Mouse (Mus musculus) thymus, adult 2 months (tissue): Measurements from ENCODE around the gene Pcdh11x. TPM values are rescaled to one million over a fixed set of nuclear protein-coding genes. Genes with fewer than 3 reads are reported as not detected.
"Not testable (repeated sequence)": the region's sequence is repeated elsewhere in the genome, so short reads cannot be mapped to it uniquely, and the experiment has no call there.

Experiments used
- DNase-seq: peaks from one replicate; pipeline ENCODE4 v3.0.0; 2021
- H3K27ac ChIP-seq: fragments of 200-500 bp; 2 replicates; pipeline ENCODE4 v1.5.1; 2012; ENCODE audit warnings: low read length, control low read depth; ENCODE audit not compliant: control insufficient read depth, insufficient read depth
- H3K27me3 ChIP-seq: fragments of 200-500 bp; 2 replicates; pipeline ENCODE4 v1.6.1; 2012; ENCODE audit warnings: mild to moderate bottlenecking, low read length, moderate library complexity, mixed read lengths; ENCODE audit not compliant: control insufficient read depth, insufficient read depth
- H3K36me3 ChIP-seq: fragments of 200-500 bp; 2 replicates; pipeline ENCODE4 v1.6.1; 2012; ENCODE audit warnings: mild to moderate bottlenecking, low read length, moderate library complexity; ENCODE audit not compliant: control insufficient read depth, insufficient read depth
- H3K4me1 ChIP-seq: fragments of 200-500 bp; replicated peaks from 2 replicates; pipeline ENCODE4 v1.6.1; 2012; ENCODE audit warnings: low read length; ENCODE audit not compliant: control insufficient read depth, insufficient read depth
- H3K4me3 ChIP-seq: fragments of 200-500 bp; 2 replicates; pipeline ENCODE4 v1.5.1; 2012; ENCODE audit warnings: mild to moderate bottlenecking, low read length, control low read depth, moderate library complexity; ENCODE audit not compliant: control insufficient read depth, insufficient read depth
- CTCF ChIP-seq: fragments of 200-500 bp; IDR thresholded peaks from 2 replicates; pipeline ENCODE4 v1.5.1; 2012; ENCODE audit warnings: mild to moderate bottlenecking, control low read depth, low read length, moderate library complexity, borderline replicate concordance; ENCODE audit not compliant: control insufficient read depth, poor library complexity, insufficient read depth; ENCODE audit errors: extremely low read depth
- POLR2A ChIP-seq: fragments of 200-500 bp; IDR thresholded peaks from 2 replicates; pipeline ENCODE4 v1.6.1; 2012; ENCODE audit warnings: mild to moderate bottlenecking, low read length, control low read depth, moderate library complexity; ENCODE audit not compliant: control insufficient read depth, poor library complexity, insufficient read depth; ENCODE audit errors: extremely low read depth
- WGBS: fragments of 180-500 bp; shearing (Covaris S2); methylation state at CpG from one replicate; pipeline ENCODE4 v1.1.7; 2018; 5-methylcytosine and 5-hydroxymethylcytosine counted together
- polyA plus RNA-seq: library from polyadenylated mRNA; depleted of rRNA; stranded (reverse); fragments of >200 nt; gene quantifications from 2 replicates; pipeline ENCODE4 v1.2.3, GENCODE M21; 2012

The Pcdh11x gene
- polyA plus RNA-seq, 1 experiment: not detected

DNA sequence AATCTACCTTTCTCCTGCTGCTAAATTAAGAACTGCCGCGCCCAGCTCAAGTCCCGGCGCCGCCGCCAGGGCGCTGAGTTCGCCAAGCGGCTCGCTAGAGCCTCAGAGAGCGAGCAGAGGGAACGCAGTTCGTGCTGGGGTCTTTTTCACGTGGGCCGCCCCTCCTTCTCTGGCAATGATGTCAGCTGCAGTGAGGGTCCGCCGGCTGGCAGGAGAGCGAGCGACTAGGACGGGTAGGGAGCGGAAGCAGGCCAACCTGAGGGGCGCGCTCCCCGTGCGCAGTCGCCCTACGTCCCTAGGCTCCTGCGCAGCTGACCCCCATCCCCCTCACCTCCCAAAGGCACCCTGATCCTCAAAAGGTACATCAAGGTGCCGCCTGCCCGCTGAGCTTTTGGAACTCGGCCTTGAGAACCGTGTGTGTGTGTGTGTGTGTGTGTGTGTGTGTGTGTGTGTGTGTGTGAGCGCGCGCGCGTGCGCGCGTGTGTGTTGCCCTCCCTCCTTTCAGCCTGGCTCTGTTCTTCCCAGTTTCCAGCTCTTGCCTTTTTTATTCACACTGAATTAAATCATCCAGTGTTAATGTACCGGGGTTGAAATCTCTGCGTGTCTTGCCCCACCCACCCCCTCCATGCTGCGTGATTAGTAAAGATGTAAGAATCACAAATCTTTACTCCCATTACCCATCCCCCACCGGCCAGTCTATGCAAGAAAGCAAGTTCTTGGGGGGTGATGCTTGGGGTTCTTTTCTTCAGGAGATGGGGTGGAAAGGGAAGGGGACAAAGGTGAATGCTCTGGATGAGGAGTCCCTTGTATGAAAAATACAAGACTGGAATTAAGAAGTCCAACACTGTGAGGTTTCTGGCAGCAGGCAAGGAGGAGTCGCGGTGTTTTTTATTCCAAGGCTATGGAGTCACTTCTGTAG, 3.0 kb downstream of the Pcdh11x start:
- DNase-seq: no peak
- Histone ChIP-seq H3K4me3 (no peak overlapping the region), H3K27ac (no peak overlapping the region), H3K4me1 (no peaks in the 10 kb centered on the region), H3K36me3 (no peaks in the 10 kb centered on the region), H3K27me3 (no peaks in the 10 kb centered on the region)
- TF ChIP-seq CTCF (no peak), POLR2A (no peak)
- 4% methylated on average over 33 of the region's 46 CpGs for WGBS

DNA sequence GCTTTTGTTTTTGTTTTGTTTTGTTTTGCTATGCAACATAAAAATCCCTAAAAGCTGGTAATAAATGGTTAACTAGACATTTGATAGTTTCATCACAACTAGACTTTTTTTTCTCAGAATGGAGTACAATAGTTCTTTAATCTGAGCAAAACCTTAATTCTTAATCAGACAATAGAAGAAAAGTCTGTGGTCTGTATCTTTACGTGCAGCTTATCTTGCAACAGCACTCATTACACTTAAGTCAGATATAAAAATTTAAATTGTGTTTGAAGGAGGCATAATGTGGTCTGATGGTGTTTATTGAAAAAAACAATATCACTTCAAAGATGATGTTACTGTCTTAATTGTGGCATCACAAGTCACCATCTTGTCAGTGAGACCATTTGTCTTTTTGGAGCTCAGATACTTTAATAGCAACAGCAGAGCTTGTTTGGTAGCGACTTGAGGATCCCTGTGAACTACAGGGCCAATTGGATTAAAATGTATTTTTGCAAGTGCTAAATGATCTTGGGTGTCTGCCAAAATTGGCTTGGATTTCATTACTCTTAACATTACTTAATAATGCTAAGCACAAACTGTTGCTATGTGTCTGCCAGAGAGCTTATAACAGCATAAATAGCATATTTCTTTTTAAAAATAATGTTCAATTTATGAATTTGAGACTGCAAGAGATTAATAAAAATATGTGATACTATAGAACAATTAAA, 11.6 kb downstream of the Pcdh11x start:
- no peak overlapping the region for H3K4me3 ChIP-seq

DNA sequence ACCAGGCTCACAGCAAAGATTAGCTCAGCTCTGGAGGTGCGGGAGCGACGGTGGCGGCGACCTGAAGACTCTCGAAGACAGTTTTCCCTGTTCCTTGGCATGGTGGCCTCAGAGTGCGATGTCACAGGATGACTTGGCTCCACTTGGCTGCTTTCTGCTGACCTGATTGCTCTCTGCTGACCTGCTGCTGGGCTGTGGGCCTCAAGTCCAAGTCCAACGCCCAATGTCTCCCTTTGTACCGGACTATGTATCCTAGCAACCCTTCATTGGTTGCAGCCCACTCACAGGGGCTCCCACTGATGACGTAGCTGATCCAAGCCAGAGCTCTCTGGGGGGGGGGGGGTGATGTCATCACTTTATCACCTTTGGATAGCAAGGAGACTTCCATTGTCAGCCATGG, 22.9 kb downstream of the Pcdh11x start, which contains the start of gene H2afb3:
Gene H2afb3 (minus strand): TSS at position 101 of the 400 bp plus-strand sequence.
- not testable (repeated sequence) for H3K4me3 ChIP-seq, H3K36me3 ChIP-seq, H3K27me3 ChIP-seq, H3K27ac ChIP-seq, DNase-seq, H3K4me1 ChIP-seq
- WGBS: 92% methylated on average over 10 of the region's 10 CpGs

More for the DNA sequence above, 11.6 kb downstream of the Pcdh11x start:
- Histone ChIP-seq H3K27ac (no peak overlapping the region), H3K27me3 (no peaks in the 10 kb centered on the region), H3K4me1 (no peaks in the 10 kb centered on the region), H3K36me3 (no peaks in the 10 kb centered on the region)
- no peak for DNase-seq
- TF ChIP-seq POLR2A (no peak), CTCF (no peak)
- WGBS: 78% methylated on average over 2 of the region's 2 CpGs

DNA sequence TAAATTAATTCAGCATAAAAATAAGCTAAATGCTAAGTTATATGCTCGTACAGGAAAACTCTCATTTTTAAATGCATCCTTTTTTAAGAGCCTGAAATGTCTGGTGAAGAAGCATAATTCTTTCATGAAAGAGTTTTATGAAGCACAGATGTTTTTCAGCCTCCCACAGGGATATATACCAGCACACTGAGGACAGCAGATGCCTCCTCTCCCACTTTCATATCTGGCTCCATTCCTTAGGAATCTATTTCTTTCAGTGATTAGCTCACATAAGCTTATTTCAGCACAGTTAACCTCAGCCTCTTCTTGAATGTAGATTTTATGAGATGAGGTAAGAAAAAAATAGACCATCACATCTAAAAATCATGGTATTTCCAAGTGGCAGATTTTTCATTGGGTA, 176.2 kb downstream of the Pcdh11x start:
- DNase-seq: no peak
- Histone ChIP-seq H3K27me3 (no peaks in the 10 kb centered on the region), H3K36me3 (no peaks in the 10 kb centered on the region), H3K4me1 (no peaks in the 10 kb centered on the region), H3K4me3 (no peak overlapping the region), H3K27ac (no peak overlapping the region)
- 75% methylated on average over 1 of the region's 1 CpGs for WGBS
- no peak for TF ChIP-seq POLR2A
- TF ChIP-seq CTCF: no peak

DNA sequence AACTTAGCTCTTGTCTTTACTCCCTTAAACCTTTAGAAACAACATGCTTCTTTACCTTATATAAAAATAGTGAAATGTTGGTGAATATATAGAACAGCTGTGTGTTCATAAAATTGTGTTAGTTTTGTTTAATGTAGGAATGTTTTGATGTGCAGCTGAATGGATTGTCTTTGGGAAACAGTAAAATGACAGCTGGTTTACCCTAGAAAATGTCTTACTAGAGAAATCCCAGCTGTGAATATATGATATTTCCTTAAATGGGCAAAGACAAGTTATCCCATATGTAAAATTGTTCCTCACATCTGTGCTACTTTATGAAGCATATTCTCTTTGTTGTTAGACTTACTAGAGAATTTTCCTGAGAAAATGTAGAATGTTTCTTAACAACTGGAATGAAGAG, 196.4 kb downstream of the Pcdh11x start:
- Histone ChIP-seq H3K4me1 (no peaks in the 10 kb centered on the region), H3K27ac (no peak overlapping the region), H3K36me3 (no peaks in the 10 kb centered on the region), H3K27me3 (no peaks in the 10 kb centered on the region), H3K4me3 (no peak overlapping the region)
- DNase-seq: no peak
- no peak for TF ChIP-seq POLR2A

DNA sequence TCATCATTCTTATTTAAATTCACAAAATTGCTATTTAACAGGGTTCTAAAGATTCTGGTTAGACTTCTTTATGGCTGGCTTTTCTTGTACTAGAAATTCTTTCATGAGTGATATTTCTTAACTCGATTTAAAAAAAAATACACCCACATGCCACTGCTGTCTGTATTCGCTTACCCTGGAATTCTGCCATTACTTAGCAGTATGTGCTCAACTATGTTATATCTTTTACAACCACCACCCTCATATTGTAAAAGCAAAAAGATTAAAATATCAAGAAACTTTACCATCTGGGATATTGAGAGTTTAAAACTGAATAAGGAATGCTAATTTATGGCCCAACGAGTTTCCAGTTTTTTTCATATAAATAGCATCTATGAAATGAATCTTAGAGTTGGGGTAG, 234.9 kb downstream of the Pcdh11x start:
- WGBS: 95% methylated on average over 3 of the region's 3 CpGs
- Histone ChIP-seq H3K27ac (no peak overlapping the region), H3K27me3 (no peaks in the 10 kb centered on the region), H3K4me1 (no peaks in the 10 kb centered on the region), H3K36me3 (no peaks in the 10 kb centered on the region), H3K4me3 (no peak overlapping the region)
- no peak for DNase-seq
- TF ChIP-seq CTCF: no peak
- TF ChIP-seq POLR2A: no peak
